Mouse (Mus musculus) c-Kit-positive CD71-positive TER-119-positive erythroid progenitor cells, embryonic 14.5 days (primary cell): ENCODE data around the gene Gnb2.

ENCODE experiments used
- DNase-seq: peaks from one replicate; pipeline ENCODE4 v3.0.0-alpha.2; 2013; ENCODE audit warnings: low spot score

Gene Gnb2

GRCm38 (mm10) chr5:137539291-137539801 lies 6.0 kb upstream of the Gnb2 start:
- no peak for DNase-seq

GRCm38 (mm10) chr5:137537461-137537860 lies 4.2 kb upstream of the Gnb2 start:
- no peak for DNase-seq

- no peak for DNase-seq
These were observed 2.0 kb upstream of the Gnb2 start for GRCm38 (mm10) chr5:137535318-137535717.

GRCm38 (mm10) chr5:137534762-137535161 lies 1.5 kb upstream of the Gnb2 start:
- DNase-seq, result no peak

GRCm38 (mm10) chr5:137532808-137533116 lies 548 bp downstream of the Gnb2 start:
- DNase-seq, result no peak

GRCm38 (mm10) chr5:137532131-137532807 lies 1.0 kb downstream of the Gnb2 start:
- peak; percentile 40 for DNase-seq

- no peak for DNase-seq
These were observed 1.7 kb downstream of the Gnb2 start for GRCm38 (mm10) chr5:137531414-137532130.

- peak; percentile 46 for DNase-seq
These were observed 2.5 kb downstream of the Gnb2 start for GRCm38 (mm10) chr5:137530588-137531413.

GRCm38 (mm10) chr5:137530075-137530474 lies 3.2 kb downstream of the Gnb2 start:
- no peak for DNase-seq

- DNase-seq, result no peak
These were observed 3.9 kb downstream of the Gnb2 start for GRCm38 (mm10) chr5:137529221-137529995.

GRCm38 (mm10) chr5:137528247-137528968 lies 4.9 kb downstream of the Gnb2 start:
- DNase-seq, result no peak

GRCm38 (mm10) chr5:137527413-137527812 lies 5.9 kb downstream of the Gnb2 start:
- DNase-seq, result no peak

GRCm38 (mm10) chr5:137526192-137526936 lies 6.9 kb downstream of the Gnb2 start:
- DNase-seq, result no peak

GRCm38 (mm10) chr5:137525511-137525910 lies 7.8 kb downstream of the Gnb2 start:
- no peak for DNase-seq

GRCm38 (mm10) chr5:137524671-137525070 lies 8.6 kb downstream of the Gnb2 start:
- DNase-seq, result no peak

- no peak for DNase-seq
These were observed 9.1 kb downstream of the Gnb2 start for GRCm38 (mm10) chr5:137524251-137524515.

- DNase-seq, result no peak
These were observed 9.7 kb downstream of the Gnb2 start for GRCm38 (mm10) chr5:137523396-137524250.

GRCm38 (mm10) chr5:137522711-137523110 lies 10.6 kb downstream of the Gnb2 start:
- no peak for DNase-seq

- no peak for DNase-seq
These were observed 11.4 kb downstream of the Gnb2 start for GRCm38 (mm10) chr5:137521861-137522260.
